Mouse (Mus musculus) right cerebral cortex, adult 2 months (tissue): ENCODE data around the gene Fam189a1.

ENCODE experiments used
- DNase-seq, 2 experiments: peaks; one replicate each; pipeline ENCODE4 v3.0.0; 2021 to 2022; ENCODE audit warnings: low spot score in 2 of 2

Gene Fam189a1

GRCm38 (mm10) chr7:64741333-64742307 lies 414.8 kb downstream of the Fam189a1 start:
- DNase-seq = peak; percentile 90 to 93

GRCm38 (mm10) chr7:64739131-64739530 lies 417.2 kb downstream of the Fam189a1 start:
- DNase-seq = no peak

GRCm38 (mm10) chr7:64729785-64730184 lies 426.6 kb downstream of the Fam189a1 start:
- peak; percentile 78 to 79 for DNase-seq

- DNase-seq = no peak
Observed at GRCm38 (mm10) chr7:64728816-64729215, 427.6 kb downstream of the Fam189a1 start.

GRCm38 (mm10) chr7:64728181-64728591 lies 428.2 kb downstream of the Fam189a1 start:
- peak in 1 of 2 experiments; percentile 57 for DNase-seq

GRCm38 (mm10) chr7:64725967-64726695 lies 430.2 kb downstream of the Fam189a1 start:
- DNase-seq = peak in 1 of 2 experiments; percentile 47

GRCm38 (mm10) chr7:64724409-64724808 lies 432.0 kb downstream of the Fam189a1 start:
- no peak for DNase-seq

GRCm38 (mm10) chr7:64723313-64723712 lies 433.1 kb downstream of the Fam189a1 start:
- no peak for DNase-seq

- DNase-seq = no peak
Observed at GRCm38 (mm10) chr7:64716286-64716685, 440.1 kb downstream of the Fam189a1 start.

GRCm38 (mm10) chr7:64709520-64710262 lies 446.7 kb downstream of the Fam189a1 start:
- DNase-seq = peak; percentile 77 to 84

- no peak for DNase-seq
Observed at GRCm38 (mm10) chr7:64708176-64708575, 448.2 kb downstream of the Fam189a1 start.
